Mouse (Mus musculus) c-Kit-positive CD71-negative TER-119-negative erythroid progenitor cells, embryonic 14.5 days (primary cell): ENCODE results near the gene Lst1.

Source experiments
- DNase-seq: peaks from one replicate; pipeline ENCODE4 v3.0.0-alpha.2; 2013; ENCODE audit warnings: low read depth

Lst1 gene

GRCm38 (mm10) chr17:35158850-35159593, 29.2 kb downstream of the Lst1 start:
- DNase-seq = no peak

GRCm38 (mm10) chr17:35157661-35158175, 30.5 kb downstream of the Lst1 start:
- DNase-seq = no peak

- no peak for DNase-seq
Measured at GRCm38 (mm10) chr17:35157254-35157653, 31.0 kb downstream of the Lst1 start.

GRCm38 (mm10) chr17:35156461-35157200, 31.6 kb downstream of the Lst1 start:
- DNase-seq = no peak

GRCm38 (mm10) chr17:35155451-35155850, 32.8 kb downstream of the Lst1 start:
- no peak for DNase-seq

- no peak for DNase-seq
Measured at GRCm38 (mm10) chr17:35154616-35155015, 33.6 kb downstream of the Lst1 start.

GRCm38 (mm10) chr17:35153931-35154330, 34.3 kb downstream of the Lst1 start:
- DNase-seq = no peak

GRCm38 (mm10) chr17:35153077-35153476, 35.2 kb downstream of the Lst1 start:
- no peak for DNase-seq

- DNase-seq = no peak
Measured at GRCm38 (mm10) chr17:35152121-35152520, 36.1 kb downstream of the Lst1 start.

- no peak for DNase-seq
Measured at GRCm38 (mm10) chr17:35147922-35148639, 40.2 kb downstream of the Lst1 start.

GRCm38 (mm10) chr17:35147348-35147747, 40.9 kb downstream of the Lst1 start:
- no peak for DNase-seq

- no peak for DNase-seq
Measured at GRCm38 (mm10) chr17:35146139-35146538, 42.1 kb downstream of the Lst1 start.

GRCm38 (mm10) chr17:35141971-35142370, 46.3 kb downstream of the Lst1 start:
- no peak for DNase-seq

GRCm38 (mm10) chr17:35140490-35140996, 47.7 kb downstream of the Lst1 start:
- DNase-seq = no peak

- DNase-seq = no peak
Measured at GRCm38 (mm10) chr17:35139269-35139668, 49.0 kb downstream of the Lst1 start.

GRCm38 (mm10) chr17:35135591-35136320, 52.5 kb downstream of the Lst1 start:
- peak; percentile 47 for DNase-seq
